Mouse (Mus musculus) activated CD4-positive, CD25-positive, alpha-beta regulatory T cell, adult 4 months (primary cell): ENCODE measurements around the gene Havcr2. TPM values are rescaled to one million over a fixed set of nuclear protein-coding genes. Genes with fewer than 3 reads are reported as not detected.
"Not testable (repeated sequence)": the region's sequence is repeated elsewhere in the genome, so short reads cannot be mapped to it uniquely, and the experiment has no call there.

ENCODE experiments used
- ATAC-seq: one replicate; pipeline ENCODE4 v1.8.0; 2017
- polyA plus RNA-seq, 2 experiments: library from polyadenylated mRNA; unstranded; fragments of 100-300 nt; shearing (Covaris generic); gene quantifications; one replicate each; pipeline ENCODE4 v1.2.1; 2017

The Havcr2 gene
- polyA plus RNA-seq, 2 experiments from 2014 or later = 5.5 to 8.1 TPM

DNA sequence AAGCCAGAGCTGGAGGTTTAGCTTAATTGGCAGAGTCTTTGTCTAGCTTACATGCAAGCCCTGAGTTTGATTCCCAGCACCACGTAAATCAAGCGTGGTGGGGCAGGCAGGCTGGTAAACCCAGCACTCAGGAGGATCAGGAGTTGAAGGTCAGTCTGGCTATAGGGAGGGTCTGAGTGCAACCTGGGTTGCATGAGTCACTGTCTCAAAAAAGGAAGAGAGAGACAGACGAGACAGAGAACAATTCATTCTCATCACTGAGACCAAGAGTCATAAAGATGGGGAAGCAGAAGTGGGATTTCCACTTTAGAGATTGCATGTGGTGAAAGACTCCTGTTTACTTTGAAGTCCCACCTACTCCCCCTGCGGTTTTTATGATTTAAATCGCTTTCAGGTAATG, 6.6 kb downstream of the Havcr2 start:
- peak; percentile 19 for ATAC-seq

DNA sequence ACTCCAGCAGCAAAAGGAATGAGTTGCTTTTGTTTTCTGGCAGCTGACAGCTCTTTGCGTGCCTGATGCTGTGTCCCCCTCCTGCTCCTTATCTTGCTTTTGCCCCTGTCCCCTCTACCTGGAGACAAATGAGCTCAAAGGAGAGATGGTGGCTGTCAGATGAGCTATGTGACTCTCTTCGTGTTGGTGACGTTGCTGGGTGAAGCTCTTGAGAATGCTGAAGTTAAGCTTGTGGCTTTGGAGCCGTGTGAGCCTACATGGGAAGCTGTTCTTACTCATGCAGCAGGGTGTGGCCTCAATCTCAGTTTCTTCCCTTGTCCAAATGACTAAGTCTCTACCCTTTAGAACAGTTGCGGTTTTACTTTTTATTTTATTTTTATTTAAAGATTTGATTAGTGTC, 7.2 kb downstream of the Havcr2 start:
- ATAC-seq = peak; percentile 57

DNA sequence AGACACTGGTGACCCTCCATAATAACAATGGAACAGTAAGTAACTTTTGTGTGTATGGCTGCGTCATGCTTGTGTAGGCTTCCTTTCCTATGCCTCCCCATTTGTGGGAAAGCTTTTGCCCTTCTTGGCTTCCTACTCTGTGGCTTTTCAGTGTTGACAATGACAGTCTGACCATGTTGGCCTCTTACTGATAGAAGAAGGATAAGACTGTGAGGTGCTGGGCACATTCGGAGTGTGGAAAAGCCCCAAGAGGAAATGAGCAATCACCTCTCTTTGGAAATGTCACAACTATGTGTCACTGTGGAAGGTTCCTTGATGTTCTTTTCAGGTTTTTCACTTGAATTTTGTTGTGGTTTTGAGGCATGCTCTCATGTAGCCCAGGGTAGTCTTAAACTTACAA, 12.1 kb downstream of the Havcr2 start:
- ATAC-seq = peak; percentile 79

DNA sequence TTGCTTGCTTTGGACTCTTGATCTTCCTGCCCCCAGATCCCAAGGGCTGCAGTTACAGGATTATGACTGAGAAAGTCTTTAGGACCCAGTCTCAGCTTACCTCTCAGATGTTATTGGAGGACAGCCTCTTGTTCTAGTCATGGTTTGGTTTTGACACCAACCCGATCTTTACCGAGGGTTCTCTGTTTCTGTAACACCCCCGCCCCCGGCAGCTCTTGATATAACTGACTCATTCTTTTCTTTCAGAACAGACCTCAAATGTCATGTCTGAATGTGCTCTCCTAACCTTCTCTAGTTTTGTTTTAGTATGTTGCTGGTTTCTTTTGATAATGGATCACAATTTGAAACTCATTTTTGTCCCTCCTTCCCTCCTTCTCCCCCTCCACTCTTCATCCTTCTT, 19.5 kb downstream of the Havcr2 start:
- ATAC-seq = peak; percentile 69

DNA sequence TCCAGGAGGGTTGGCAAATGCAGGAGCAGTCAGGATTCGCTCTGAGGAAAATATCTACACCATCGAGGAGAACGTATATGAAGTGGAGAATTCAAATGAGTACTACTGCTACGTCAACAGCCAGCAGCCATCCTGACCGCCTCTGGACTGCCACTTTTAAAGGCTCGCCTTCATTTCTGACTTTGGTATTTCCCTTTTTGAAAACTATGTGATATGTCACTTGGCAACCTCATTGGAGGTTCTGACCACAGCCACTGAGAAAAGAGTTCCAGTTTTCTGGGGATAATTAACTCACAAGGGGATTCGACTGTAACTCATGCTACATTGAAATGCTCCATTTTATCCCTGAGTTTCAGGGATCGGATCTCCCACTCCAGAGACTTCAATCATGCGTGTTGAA, 24.6 kb downstream of the Havcr2 start:
- ATAC-seq = no peak

DNA sequence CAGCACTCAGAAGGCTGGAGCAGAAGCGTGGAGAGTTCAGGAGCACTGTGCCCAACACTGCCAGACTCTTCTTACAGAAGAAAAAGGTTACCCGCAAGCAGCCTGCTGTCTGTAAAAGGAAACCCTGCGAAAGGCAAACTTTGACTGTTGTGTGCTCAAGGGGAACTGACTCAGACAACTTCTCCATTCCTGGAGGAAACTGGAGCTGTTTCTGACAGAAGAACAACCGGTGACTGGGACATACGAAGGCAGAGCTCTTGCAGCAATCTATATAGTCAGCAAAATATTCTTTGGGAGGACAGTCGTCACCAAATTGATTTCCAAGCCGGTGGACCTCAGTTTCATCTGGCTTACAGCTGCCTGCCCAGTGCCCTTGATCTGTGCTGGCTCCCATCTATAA, 25.8 kb downstream of the Havcr2 start:
- ATAC-seq = no peak

DNA sequence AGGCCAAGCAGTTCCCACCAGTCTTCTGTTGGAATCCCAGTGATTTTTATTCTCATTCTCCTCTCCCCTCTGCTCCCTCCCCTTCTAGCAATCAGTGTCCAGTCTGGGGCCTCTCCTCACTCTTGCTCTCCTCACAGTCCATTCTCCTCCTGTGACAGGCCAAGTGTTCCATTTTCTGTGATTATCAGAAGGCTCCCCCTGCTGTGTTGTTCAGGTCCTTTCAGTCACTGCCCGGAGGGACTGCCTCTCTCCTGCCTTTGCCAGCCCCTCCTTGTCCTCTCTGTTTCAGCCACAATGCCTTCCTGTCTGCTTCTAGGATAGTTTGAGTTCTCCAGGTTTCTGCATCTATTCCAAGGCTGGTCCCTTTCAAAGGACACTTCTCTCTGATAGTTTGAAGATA, 33.5 kb downstream of the Havcr2 start:
- no peak for ATAC-seq

DNA sequence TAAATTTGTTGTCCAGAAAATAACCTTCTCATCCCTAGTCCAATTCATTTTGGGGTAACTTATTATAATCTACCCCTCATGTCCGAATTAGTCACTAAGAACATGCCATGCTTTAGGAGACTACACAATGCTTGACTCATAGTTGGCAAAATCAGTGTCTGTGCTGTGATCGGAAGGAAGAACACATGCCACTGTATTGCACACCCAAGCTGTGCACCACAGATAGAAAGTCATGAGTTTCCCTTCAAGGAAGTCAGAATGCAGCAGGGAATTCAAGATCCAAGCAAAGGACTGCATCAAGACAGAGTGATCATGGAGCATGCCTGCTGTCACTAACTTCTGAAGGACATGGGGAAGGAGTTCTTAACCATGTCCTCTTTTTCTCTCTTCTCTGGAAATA, 33.9 kb downstream of the Havcr2 start:
- ATAC-seq = no peak

DNA sequence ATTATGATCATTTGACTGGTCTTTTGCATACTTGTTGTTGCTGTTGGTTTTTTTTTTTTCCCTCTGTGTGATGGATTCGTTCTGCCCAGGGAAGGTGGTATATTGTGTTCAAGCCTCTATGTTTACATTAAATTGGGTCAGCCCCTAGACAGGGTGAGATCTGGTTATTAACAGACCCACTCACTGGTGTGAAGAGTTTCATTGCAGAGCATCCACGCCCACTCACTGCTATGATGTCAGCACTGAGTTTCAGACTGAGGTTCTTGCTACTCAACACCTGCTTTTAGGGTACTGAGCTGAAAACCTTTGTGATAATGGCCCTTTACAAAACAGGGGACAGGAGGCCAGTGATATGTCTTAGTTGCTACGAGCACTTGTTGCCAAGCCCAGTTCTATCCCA, 52.4 kb downstream of the Havcr2 start:
- peak; percentile 59 for ATAC-seq

DNA sequence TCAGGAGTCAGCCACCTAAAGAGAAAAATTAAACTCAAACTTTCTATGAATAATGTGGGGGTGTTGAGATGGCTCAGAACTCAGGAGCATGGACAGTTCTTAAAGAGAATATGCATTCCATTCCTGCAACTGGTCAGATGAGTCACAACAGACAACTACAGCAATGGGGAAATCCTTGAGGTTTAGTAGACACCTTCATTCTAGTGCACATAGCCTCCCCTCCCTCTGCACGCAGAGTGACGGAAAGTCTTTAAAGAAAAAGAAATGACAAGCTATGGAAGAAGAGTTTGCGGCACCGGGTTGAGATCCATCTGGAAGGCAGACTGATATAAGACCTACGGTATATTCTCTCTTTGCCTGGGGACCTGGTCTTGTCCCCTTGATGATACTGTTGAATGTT, 55.2 kb downstream of the Havcr2 start:
- no peak for ATAC-seq

DNA sequence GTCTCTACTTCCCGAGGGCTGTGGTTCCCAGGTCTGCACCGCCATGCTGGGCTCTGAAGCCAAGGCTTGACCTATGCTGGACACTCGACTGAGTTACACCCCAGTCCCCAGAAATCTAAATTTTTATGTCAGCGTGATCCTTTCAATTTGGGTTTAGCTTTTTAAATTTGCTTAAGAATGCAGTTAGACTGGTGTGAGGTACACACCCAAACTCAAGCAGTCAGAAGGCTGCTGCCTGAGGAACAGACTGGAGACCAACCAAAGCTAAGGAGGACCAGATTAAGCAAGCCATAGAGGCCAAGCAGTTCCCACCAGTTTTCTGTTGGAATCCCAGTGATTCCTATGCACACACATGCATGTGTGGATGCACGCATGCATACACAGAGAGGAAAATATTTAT, 66.6 kb downstream of the Havcr2 start:
- not testable (repeated sequence) for ATAC-seq

DNA sequence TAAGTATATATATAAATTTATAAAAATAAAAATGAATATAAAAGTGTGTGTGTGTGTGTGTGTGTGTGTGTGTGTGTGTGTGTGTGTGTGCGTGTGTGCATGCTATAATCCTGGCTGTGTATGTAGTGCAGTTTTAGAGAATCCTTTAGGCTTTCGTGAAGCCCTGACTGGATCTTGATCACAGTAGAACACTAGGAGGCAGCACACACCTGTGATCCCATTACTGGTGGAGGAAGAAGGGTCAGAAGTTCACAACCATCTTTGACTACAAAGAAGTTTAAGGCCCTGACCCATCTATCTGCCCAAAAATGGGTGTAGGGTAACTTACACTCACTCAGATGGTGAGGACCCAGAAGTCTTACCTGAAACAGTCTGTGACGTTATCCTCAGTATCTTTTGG, 68.0 kb downstream of the Havcr2 start:
- ATAC-seq = no peak

DNA sequence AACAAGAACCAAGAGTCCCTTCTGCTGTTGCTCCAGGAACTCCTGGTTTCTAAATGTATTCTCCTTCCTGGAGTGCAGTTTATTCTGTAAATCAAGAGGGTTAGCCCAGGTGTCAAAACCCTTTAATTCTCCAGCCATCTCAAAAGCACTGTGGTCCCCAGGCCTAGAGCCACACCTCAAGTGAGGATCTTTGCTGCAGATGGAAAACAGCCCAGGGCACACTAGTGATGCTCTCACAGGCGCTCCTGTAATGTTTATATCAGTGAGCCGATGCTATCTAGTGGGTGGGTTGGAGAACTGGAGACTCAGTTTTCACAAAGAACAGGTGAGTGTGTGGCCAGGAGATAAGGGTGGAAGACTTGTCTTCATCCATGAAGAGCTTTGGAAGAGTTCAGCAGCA, 69.2 kb downstream of the Havcr2 start, which contains the start of gene Gm12169:
Gm12169 (plus strand) TSS at position 301 of the 400 bp plus-strand sequence.
- no peak for ATAC-seq

DNA sequence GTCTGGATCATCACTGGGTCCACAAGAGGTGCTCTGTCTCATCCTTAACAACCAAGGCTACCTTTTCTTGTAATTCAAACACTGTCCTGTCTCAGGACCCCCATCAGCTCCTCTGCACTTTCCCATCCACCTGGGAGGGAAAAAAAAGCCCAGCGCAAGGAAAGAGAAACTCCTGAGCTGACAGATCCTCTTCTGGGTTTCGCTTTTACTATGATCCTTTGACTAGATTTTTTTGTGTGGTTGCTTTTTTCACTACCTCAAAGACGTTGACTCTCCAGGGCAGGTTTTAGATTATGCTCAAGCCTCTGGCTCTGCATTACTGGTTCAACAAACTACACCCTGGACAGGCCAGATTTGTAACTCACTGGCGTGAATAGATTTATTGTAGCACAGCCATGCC, 75.4 kb downstream of the Havcr2 start:
- no peak for ATAC-seq

Other genes starting within 250 kb of the Havcr2 start
- gene Fndc9, start 219.4 kb upstream of the Havcr2 start, polyA plus RNA-seq = under 1 TPM; 0.71 to 0.94 TPM
- gene Cyfip2, start 142.1 kb upstream of the Havcr2 start, polyA plus RNA-seq = 10 to 100 TPM; 66.7 to 74.4 TPM
- gene Itk, start 65.4 kb upstream of the Havcr2 start, polyA plus RNA-seq = 100 to 1,000 TPM; 102 to 115 TPM
- not detected for gene Fam71b, start 58.4 kb upstream of the Havcr2 start, polyA plus RNA-seq
- 10 to 100 TPM; 41.5 to 42.1 TPM for gene Med7, start 18.0 kb upstream of the Havcr2 start, polyA plus RNA-seq
- gene Gm12169, start 69.3 kb downstream of the Havcr2 start, polyA plus RNA-seq = 1 to 10 TPM in 1 of 2 experiments, not detected in 1; 1.7 TPM
- gene BC053393, start 116.6 kb downstream of the Havcr2 start, polyA plus RNA-seq = not detected
- gene Dppa1, start 174.3 kb downstream of the Havcr2 start, polyA plus RNA-seq = not detected